Mouse (Mus musculus) embryonic facial prominence, embryonic 11.5 days (tissue): ENCODE results near the gene Cyth1. TPM values are rescaled to one million over a fixed set of nuclear protein-coding genes. Genes with fewer than 3 reads are reported as not detected.

Source experiments
- ATAC-seq: fragments of 200-750 bp; cut with Nextera tagmentation; replicated peaks from 2 replicates; pipeline ENCODE4 v1.8.0; 2017; ENCODE audit warnings: low read depth; ENCODE audit not compliant: insufficient number of reproducible peaks, low FRiP score, low TSS enrichment
- DNase-seq: peaks from one replicate; pipeline ENCODE4 v3.0.0-alpha.2; 2015; ENCODE audit warnings: low spot score
- H3K27ac ChIP-seq: fragments of 300-500 bp; sonication (generic); replicated peaks from 2 replicates; pipeline ENCODE4 v1.5.1; 2014; ENCODE audit warnings: mild to moderate bottlenecking, low read depth, low read length, control low read depth
- H3K27me3 ChIP-seq: fragments of 300-500 bp; sonication (generic); 2 replicates; pipeline ENCODE4 v1.6.1; 2014; ENCODE audit warnings: mild to moderate bottlenecking, low read length, moderate library complexity, mixed read lengths; ENCODE audit not compliant: control insufficient read depth, insufficient read depth
- H3K36me3 ChIP-seq: fragments of 300-500 bp; sonication (generic); replicated peaks from 2 replicates; pipeline ENCODE4 v1.6.1; 2014; ENCODE audit warnings: low read depth, mild to moderate bottlenecking, low read length, moderate library complexity, mixed read lengths; ENCODE audit not compliant: control insufficient read depth, insufficient read depth
- H3K4me1 ChIP-seq: fragments of 300-500 bp; sonication (generic); 2 replicates; pipeline ENCODE4 v1.6.1; 2014; ENCODE audit warnings: low read length, mixed read lengths; ENCODE audit not compliant: control insufficient read depth, insufficient read depth
- H3K4me2 ChIP-seq: fragments of 300-500 bp; sonication (generic); 2 replicates; pipeline ENCODE4 v1.6.1; 2014; ENCODE audit warnings: low read depth, mild to moderate bottlenecking, control low read depth, low read length, moderate library complexity
- H3K4me3 ChIP-seq: fragments of 300-500 bp; sonication (generic); 2 replicates; pipeline ENCODE4 v1.5.1; 2014; ENCODE audit warnings: low read depth, low read length, control low read depth
- H3K9ac ChIP-seq: fragments of 300-500 bp; sonication (generic); replicated peaks from 2 replicates; pipeline ENCODE4 v1.6.1; 2014; ENCODE audit warnings: mild to moderate bottlenecking, control low read depth, low read length
- H3K9me3 ChIP-seq: fragments of 300-500 bp; sonication (generic); replicated peaks from 2 replicates; pipeline ENCODE4 v1.6.1; 2016; ENCODE audit warnings: mild to moderate bottlenecking, low read length, inconsistent platforms, mixed read lengths; ENCODE audit not compliant: control insufficient read depth
- WGBS: fragments of 180-500 bp; shearing (Covaris S2); extraction: QIAGEN DNeasy Blood & Tissue Kit; methylation state at CpG from one replicate; pipeline ENCODE4 v1.1.7; 2014; 5-methylcytosine and 5-hydroxymethylcytosine counted together
- polyA plus RNA-seq: library from polyadenylated mRNA; unstranded; fragments of >200 nt; fragmentation: Nextera tagmentation; extraction: Ambion mirVana; gene quantifications from 2 replicates; pipeline ENCODE4 v1.2.1, GENCODE M21; 2014

Cyth1 gene
- polyA plus RNA-seq, 1 experiment from 2014 or later: 11.4 TPM

DNA sequence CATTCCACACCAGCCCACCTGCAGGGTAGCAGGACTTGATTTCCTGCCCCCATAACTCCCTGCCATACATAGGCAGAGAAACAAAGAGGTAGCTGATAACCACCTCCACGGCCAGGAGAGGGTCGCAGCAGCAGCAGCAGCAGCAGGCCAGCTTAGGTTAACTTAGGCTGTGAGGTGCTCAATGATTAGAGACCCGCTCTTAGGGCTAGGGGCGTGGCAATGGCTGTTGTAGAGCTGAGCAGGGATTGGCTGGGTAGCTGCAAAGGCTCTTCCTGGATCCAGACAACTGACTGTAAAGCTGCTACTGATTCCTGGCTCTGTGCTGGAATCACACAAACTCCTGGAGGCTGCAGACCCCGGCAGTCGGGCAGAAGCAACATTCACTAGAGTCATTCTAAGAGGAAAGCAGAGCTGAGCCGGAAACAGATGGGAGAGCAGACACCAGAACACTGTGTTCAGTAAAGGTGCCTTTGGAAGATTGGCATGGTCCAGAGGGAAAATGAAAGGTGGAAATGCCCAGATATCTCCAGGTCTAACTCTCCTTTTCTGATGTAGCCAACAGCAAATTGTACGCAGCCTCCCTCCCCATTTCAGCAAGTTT lies 39.6 kb downstream of the Cyth1 start:
- WGBS: 18% methylated on average over 8 of the region's 8 CpGs
- Histone ChIP-seq H3K27me3 (no peaks in the 10 kb centered on the region), H3K4me2 (0 out of 2 replicates have a peak overlapping the region, but pooled peaks have one; percentile 13), H3K9me3 (no peaks in the 10 kb centered on the region), H3K27ac (peak overlapping the region; percentile 10; the same call in 1 of the 2 replicates), H3K4me1 (peaks cover 11% of the 10 kb centered on the region), H3K4me3 (no peak overlapping the region), H3K36me3 (no peaks in the 10 kb centered on the region), H3K9ac (peak overlapping the region; percentile 13; the same call in 1 of the 2 replicates)
- peak; percentile 59 for DNase-seq
- ATAC-seq: no peak

DNA sequence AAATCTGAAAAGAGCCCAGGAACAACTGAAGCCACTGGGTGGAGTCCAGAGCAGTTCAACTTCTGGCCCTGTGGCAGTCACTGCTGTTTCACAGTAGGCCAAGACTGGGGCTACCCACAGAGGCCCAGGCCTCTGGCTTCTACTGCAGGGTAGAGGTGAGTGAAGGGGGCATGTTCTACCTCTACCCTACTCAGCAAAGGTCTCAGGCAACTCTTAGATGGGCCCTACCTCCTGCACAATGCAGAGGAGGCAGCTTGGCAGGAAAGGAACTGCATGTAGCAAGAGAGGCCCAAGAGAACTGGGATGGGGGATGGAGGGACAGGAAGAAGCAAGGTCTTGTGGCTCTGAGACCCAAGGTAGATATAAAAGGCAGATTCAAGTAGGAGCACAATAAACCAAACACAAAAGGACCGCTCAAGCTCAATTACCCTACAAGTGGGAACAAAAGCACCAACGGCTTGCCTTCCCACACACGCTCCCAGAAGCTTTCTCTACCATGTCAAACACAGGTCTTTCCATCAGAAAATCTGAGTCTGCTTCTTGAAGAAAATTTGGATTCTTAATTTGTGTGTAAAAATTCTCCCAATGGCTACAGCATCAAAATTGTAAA lies 40.9 kb downstream of the Cyth1 start:
- H3K9ac ChIP-seq: no peak overlapping the region
- H3K4me3 ChIP-seq: no peak overlapping the region
- no peak for DNase-seq
- H3K4me2 ChIP-seq: no peak overlapping the region
- H3K4me1 ChIP-seq: peaks cover 11% of the 10 kb centered on the region
- ATAC-seq: no peak
- no peaks in the 10 kb centered on the region for H3K9me3 ChIP-seq
- H3K27ac ChIP-seq: no peak overlapping the region
- H3K27me3 ChIP-seq: no peaks in the 10 kb centered on the region
- 85% methylated on average over 3 of the region's 3 CpGs for WGBS
- no peaks in the 10 kb centered on the region for H3K36me3 ChIP-seq

DNA sequence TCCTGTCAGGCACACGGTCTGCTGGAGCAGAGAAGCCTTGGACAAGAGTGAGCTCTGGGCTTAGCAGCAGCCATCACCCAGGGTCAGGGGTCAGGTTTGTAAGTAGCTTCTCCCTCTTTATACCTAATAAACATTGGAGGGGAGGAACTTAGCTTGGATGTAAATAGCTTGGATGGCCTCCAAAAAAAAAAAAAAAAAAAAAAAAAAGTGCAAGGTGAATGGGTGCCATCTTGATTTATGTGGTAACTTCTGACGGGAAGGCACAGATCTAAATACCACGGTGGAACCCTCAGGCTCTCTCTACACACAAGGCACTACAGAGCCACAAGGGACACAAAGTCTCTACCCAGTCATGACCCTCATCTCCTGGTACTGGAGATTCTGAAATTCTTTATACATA lies 42.1 kb downstream of the Cyth1 start:
- Histone ChIP-seq H3K9me3 (no peaks in the 10 kb centered on the region), H3K27ac (no peak overlapping the region), H3K4me2 (no peak overlapping the region), H3K36me3 (no peaks in the 10 kb centered on the region), H3K4me3 (no peak overlapping the region), H3K27me3 (no peaks in the 10 kb centered on the region), H3K9ac (no peak overlapping the region), H3K4me1 (peaks cover 23% of the 10 kb centered on the region)
- ATAC-seq (no peak), DNase-seq (no peak)
- WGBS: 87% methylated on average over 3 of the region's 3 CpGs

DNA sequence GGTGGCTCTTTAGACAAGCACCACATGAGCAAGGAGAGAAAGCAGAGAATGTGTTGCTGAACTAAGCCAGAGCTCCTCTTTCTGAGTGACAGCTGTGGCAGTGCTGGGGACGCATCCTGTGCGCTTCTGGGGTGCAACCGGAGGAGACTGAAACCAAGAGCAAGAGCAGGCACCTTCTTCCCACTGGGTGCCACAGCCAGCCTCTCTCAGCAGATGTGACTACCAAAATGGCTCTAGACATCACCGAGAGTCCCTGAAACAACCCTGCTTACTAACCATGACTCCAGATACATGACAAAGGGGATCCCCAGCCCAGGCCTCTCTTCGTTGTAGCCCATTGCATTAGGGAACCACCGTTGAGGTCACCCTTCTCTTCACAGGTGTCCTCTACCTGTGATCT lies 44.9 kb downstream of the Cyth1 start:
- H3K27ac ChIP-seq: no peak overlapping the region
- H3K9me3 ChIP-seq: no peaks in the 10 kb centered on the region
- H3K9ac ChIP-seq: no peak overlapping the region
- no peak overlapping the region for H3K4me3 ChIP-seq
- WGBS: 86% methylated on average over 6 of the region's 6 CpGs
- no peak for DNase-seq
- H3K4me1 ChIP-seq: peaks cover 26% of the 10 kb centered on the region
- H3K27me3 ChIP-seq: no peaks in the 10 kb centered on the region
- ATAC-seq: no peak
- no peaks in the 10 kb centered on the region for H3K36me3 ChIP-seq
- no peak overlapping the region for H3K4me2 ChIP-seq

DNA sequence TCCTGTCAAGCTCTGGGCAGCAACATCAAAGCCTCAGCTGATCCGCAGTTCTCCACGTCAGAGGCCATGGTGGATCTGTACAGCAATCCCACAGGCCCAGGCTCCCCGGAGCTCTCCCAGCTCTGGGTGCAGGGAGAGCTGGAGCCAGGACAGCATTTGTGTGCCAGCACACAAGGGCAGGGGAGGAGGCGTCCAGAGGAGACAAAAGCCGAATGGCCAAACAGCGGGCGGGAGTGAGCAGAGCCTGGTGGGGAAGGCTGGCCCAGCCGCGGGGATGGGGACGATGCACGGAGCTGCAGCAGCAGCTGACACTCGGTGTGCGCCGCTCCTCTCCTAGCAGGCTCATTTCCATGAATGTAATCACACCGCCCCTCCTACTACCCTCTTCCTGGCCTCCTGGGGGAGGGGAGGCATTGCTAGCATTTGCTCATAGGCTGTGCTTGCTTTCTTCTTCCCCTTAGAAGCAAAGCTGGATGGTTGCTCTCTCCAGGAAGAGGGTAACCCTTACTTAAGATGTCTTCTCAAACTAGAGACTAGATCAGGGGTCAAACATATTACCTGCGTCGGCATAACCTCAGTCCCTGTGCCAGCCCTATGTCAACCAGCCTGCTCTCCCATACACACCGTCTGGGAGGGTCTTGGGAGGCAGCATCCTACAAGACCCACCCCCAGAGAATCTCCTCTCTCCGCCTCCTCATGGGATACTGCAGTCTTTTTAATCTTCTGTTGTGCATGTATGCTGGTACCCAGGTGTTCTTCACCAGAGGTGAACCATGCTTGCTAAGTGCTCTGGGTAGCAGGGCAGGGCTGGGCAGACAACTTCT lies 45.8 kb downstream of the Cyth1 start:
- Histone ChIP-seq H3K9me3 (no peaks in the 10 kb centered on the region), H3K4me1 (peaks cover 28% of the 10 kb centered on the region), H3K4me2 (peak overlapping the region; percentile 81), H3K36me3 (no peaks in the 10 kb centered on the region), H3K9ac (peak overlapping the region; percentile 63), H3K4me3 (peak overlapping the region; percentile 32), H3K27me3 (no peaks in the 10 kb centered on the region), H3K27ac (peak overlapping the region; percentile 53; the same call in 1 of the 2 replicates)
- DNase-seq (peak; percentile 81), ATAC-seq (peak; percentile 69)
- WGBS: 2% methylated on average over 19 of the region's 19 CpGs

DNA sequence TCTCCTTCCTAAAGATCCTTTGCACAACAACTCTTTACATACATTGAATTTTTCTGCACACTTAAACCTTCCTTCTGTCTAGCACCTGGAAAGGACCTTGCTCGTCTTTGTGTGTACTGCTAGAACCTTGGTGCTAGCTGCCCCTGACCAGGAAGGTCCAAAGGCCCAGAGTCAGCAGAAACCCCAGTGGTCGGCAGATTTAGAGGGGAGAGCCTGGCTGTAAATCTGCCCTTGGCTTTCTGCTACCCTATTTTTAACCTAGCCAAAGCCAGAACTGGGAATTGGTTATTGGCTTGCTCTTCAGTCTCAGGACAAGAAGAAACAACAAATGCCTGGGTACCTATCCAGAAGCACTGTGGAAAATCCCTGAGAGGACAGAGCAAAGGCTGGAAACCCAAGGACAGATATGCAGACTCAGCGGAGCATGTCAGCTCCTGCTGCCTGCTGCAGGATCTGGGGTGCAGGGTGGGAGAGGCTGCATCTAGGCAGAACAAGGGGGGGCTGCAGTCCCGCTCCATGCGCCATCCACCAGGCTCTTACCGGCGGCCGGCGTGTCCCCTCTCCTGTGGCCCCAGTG lies 46.5 kb downstream of the Cyth1 start:
- H3K4me3 ChIP-seq: peak overlapping the region; percentile 32
- H3K4me1 ChIP-seq: peaks cover 30% of the 10 kb centered on the region
- no peaks in the 10 kb centered on the region for H3K27me3 ChIP-seq
- peak overlapping the region; percentile 63 for H3K9ac ChIP-seq
- 18% methylated on average over 9 of the region's 9 CpGs for WGBS
- no peaks in the 10 kb centered on the region for H3K36me3 ChIP-seq
- peak overlapping the region; percentile 53; the same call in 1 of the 2 replicates for H3K27ac ChIP-seq
- DNase-seq: no peak
- ATAC-seq: no peak
- no peaks in the 10 kb centered on the region for H3K9me3 ChIP-seq
- peak overlapping the region; percentile 81 for H3K4me2 ChIP-seq

DNA sequence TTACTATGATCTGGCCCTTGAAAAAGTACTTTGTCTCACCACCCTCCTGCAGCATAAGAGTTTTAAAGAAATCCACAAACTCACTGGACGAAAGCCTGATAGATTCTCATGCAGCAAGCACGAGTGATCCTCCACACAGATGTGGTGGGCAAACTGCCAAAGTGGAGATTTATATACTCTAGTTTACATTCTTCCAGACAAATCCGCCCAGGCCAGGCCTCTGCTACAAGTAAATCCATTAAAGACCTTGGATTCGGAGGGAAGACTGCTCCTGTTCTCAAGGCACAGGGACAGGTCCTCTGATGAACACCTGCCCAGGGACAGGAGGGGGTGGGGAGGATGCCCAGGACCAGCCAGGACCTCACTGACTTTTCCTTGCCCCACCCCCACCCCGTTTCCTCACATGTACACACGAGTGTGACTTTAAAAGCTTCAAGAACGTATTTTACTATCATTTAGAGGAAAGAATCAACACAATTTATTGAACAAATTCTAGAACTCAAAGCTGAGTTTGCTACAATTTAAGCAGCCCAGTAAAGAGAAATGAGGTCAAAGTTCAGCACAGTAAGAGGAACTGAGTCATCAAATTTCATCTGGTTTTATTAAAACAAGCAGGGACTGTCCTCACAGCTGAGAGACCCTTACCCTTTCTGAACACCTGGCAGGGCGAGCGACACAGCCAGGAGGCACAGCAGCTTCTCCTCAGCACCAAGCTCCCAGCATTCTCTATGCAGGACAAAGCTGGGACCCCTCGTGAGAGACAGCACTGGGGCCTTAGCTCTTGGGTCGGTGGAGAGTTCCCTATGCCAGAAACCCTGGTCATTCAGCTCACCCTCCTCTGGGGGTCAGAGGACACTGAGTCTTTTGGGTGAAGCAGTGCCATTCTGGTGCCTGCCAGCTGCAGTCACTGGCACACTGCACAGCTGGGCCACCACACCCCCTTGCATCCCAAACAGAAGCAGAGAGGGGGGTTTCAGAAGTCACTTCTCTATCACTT lies 47.3 kb downstream of the Cyth1 start:
- no peaks in the 10 kb centered on the region for H3K27me3 ChIP-seq
- no peaks in the 10 kb centered on the region for H3K36me3 ChIP-seq
- ATAC-seq: no peak
- H3K9me3 ChIP-seq: no peaks in the 10 kb centered on the region
- H3K4me2 ChIP-seq: peak overlapping the region; percentile 22
- peaks cover 30% of the 10 kb centered on the region for H3K4me1 ChIP-seq
- DNase-seq: peak; percentile 33
- 26% methylated on average over 11 of the region's 11 CpGs for WGBS
- H3K27ac ChIP-seq: no peak overlapping the region
- H3K4me3 ChIP-seq: no peak overlapping the region
- H3K9ac ChIP-seq: peak overlapping the region; percentile 63
